Mouse (Mus musculus): Measurements from ENCODE around the gene Klk1. TPM values are rescaled to one million over a fixed set of nuclear protein-coding genes. Genes with fewer than 3 reads are reported as not detected.

Klk1 gene
- total and polyA plus RNA-seq, 2 experiments: 1.9 to 11.1 TPM

- Histone ChIP-seq H3K27ac (replicated peaks; ENCODE audit: insufficient read depth, low read depth, low read length) (no peak overlapping the region), H3K4me3 (ENCODE audit: insufficient read depth, low read depth, low read length) (no peak overlapping the region), H3K4me1 (ENCODE audit: control insufficient read depth, insufficient read depth, low read length) (no peaks in the 10 kb centered on the region), H3K79me2 (ENCODE audit: control insufficient read depth, insufficient read depth, low read length) (no peaks in the 10 kb centered on the region), H3K27me3 (ENCODE audit: control insufficient read depth, insufficient read depth, low read length) (no peaks in the 10 kb centered on the region), H3K36me3 (ENCODE audit: control insufficient read depth, insufficient read depth, low read length) (no peaks in the 10 kb centered on the region), H3K9ac (ENCODE audit: low read depth, low read length) (no peak overlapping the region)
- 62% methylated on average over 6 of the region's 6 CpGs for WGBS
- DNase-seq (ENCODE audit: extremely low read depth, low read depth, low spot score): no peak
- TF ChIP-seq POLR2A (IDR thresholded peaks at IDR 0.05; ENCODE audit: extremely low read depth, insufficient read depth, low read length) (no peak), CTCF (IDR thresholded peaks at IDR 0.05; ENCODE audit: low read depth, low read length) (no peak)
These were observed 35.2 kb downstream of the Klk1 start for GRCm38 (mm10) chr7:44260410-44260809.

- H3K27me3 ChIP-seq (ENCODE audit: control insufficient read depth, insufficient read depth, low read length): no peaks in the 10 kb centered on the region
- no peak within 1 kb of the TSS for H3K27ac ChIP-seq (replicated peaks; ENCODE audit: insufficient read depth, low read depth, low read length)
- DNase-seq (ENCODE audit: extremely low read depth, low read depth, low spot score): no peak
- H3K4me3 ChIP-seq (ENCODE audit: insufficient read depth, low read depth, low read length): no peak within 1 kb of the TSS
- no peaks in the 10 kb centered on the region for H3K4me1 ChIP-seq (ENCODE audit: control insufficient read depth, insufficient read depth, low read length)
- H3K36me3 ChIP-seq (ENCODE audit: control insufficient read depth, insufficient read depth, low read length): no peaks in the 10 kb centered on the region
- no peaks in the 10 kb centered on the region for H3K79me2 ChIP-seq (ENCODE audit: control insufficient read depth, insufficient read depth, low read length)
- no peak within 1 kb of the TSS for H3K9ac ChIP-seq (ENCODE audit: low read depth, low read length)
- no peak for TF ChIP-seq CTCF (IDR thresholded peaks at IDR 0.05; ENCODE audit: low read depth, low read length)
- no peak for TF ChIP-seq POLR2A (IDR thresholded peaks at IDR 0.05; ENCODE audit: extremely low read depth, insufficient read depth, low read length)
- 77% methylated on average over 5 of the region's 5 CpGs for WGBS
These were observed 36.0 kb downstream of the Klk1 start, which contains the start of gene Gm15517 for GRCm38 (mm10) chr7:44261147-44261546. Gm15517 (plus strand) TSS chr7:44261447.

- WGBS: 8% methylated on average over 34 of the region's 34 CpGs
These were observed 37.9 kb downstream of the Klk1 start for GRCm38 (mm10) chr7:44262791-44263643.

GRCm38 (mm10) chr7:44268117-44268516 is 43.0 kb downstream of the Klk1 start:
- no peaks in the 10 kb centered on the region for H3K36me3 ChIP-seq (ENCODE audit: control insufficient read depth, insufficient read depth, low read length)
- H3K9ac ChIP-seq (ENCODE audit: low read depth, low read length): no peak overlapping the region
- no peaks in the 10 kb centered on the region for H3K4me1 ChIP-seq (ENCODE audit: control insufficient read depth, insufficient read depth, low read length)
- no peaks in the 10 kb centered on the region for H3K27me3 ChIP-seq (ENCODE audit: control insufficient read depth, insufficient read depth, low read length)
- no peak overlapping the region for H3K27ac ChIP-seq (replicated peaks; ENCODE audit: insufficient read depth, low read depth, low read length)
- 82% methylated on average over 11 of the region's 11 CpGs for whole genome bisulfite sequencing
- no peak for DNase-seq (ENCODE audit: extremely low read depth, low read depth, low spot score)
- no peak overlapping the region for H3K4me3 ChIP-seq (ENCODE audit: insufficient read depth, low read depth, low read length)
- no peaks in the 10 kb centered on the region for H3K79me2 ChIP-seq (ENCODE audit: control insufficient read depth, insufficient read depth, low read length)
- TF ChIP-seq CTCF (IDR thresholded peaks at IDR 0.05; ENCODE audit: low read depth, low read length) (no peak), POLR2A (IDR thresholded peaks at IDR 0.05; ENCODE audit: extremely low read depth, insufficient read depth, low read length) (no peak)

More at GRCm38 (mm10) chr7:44262791-44263643, 37.9 kb downstream of the Klk1 start:
- Histone ChIP-seq H3K27ac (replicated peaks; ENCODE audit: insufficient read depth, low read depth, low read length) (no peak overlapping the region), H3K36me3 (ENCODE audit: control insufficient read depth, insufficient read depth, low read length) (no peaks in the 10 kb centered on the region), H3K27me3 (ENCODE audit: control insufficient read depth, insufficient read depth, low read length) (no peaks in the 10 kb centered on the region), H3K4me1 (ENCODE audit: control insufficient read depth, insufficient read depth, low read length) (no peaks in the 10 kb centered on the region), H3K4me3 (ENCODE audit: insufficient read depth, low read depth, low read length) (no peak overlapping the region), H3K9ac (ENCODE audit: low read depth, low read length) (no peak overlapping the region), H3K79me2 (ENCODE audit: control insufficient read depth, insufficient read depth, low read length) (no peaks in the 10 kb centered on the region)
- peak; percentile 77 for DNase-seq (ENCODE audit: extremely low read depth, low read depth, low spot score)
- TF ChIP-seq POLR2A (IDR thresholded peaks at IDR 0.05; ENCODE audit: extremely low read depth, insufficient read depth, low read length) (no peak), CTCF (IDR thresholded peaks at IDR 0.05; ENCODE audit: low read depth, low read length) (peak; percentile 91)

- TF ChIP-seq CTCF (IDR thresholded peaks at IDR 0.05; ENCODE audit: low read depth, low read length): no peak
- TF ChIP-seq POLR2A (IDR thresholded peaks at IDR 0.05; ENCODE audit: extremely low read depth, insufficient read depth, low read length): no peak
- DNase-seq (ENCODE audit: extremely low read depth, low read depth, low spot score): no peak
These were observed 44.2 kb downstream of the Klk1 start for GRCm38 (mm10) chr7:44269397-44269796.

GRCm38 (mm10) chr7:44271309-44271708 is 46.1 kb downstream of the Klk1 start:
- Histone ChIP-seq H3K4me3 (ENCODE audit: insufficient read depth, low read depth, low read length) (no peak overlapping the region), H3K4me1 (ENCODE audit: control insufficient read depth, insufficient read depth, low read length) (no peaks in the 10 kb centered on the region), H3K27me3 (ENCODE audit: control insufficient read depth, insufficient read depth, low read length) (no peaks in the 10 kb centered on the region), H3K79me2 (ENCODE audit: control insufficient read depth, insufficient read depth, low read length) (no peaks in the 10 kb centered on the region), H3K36me3 (ENCODE audit: control insufficient read depth, insufficient read depth, low read length) (no peaks in the 10 kb centered on the region), H3K27ac (replicated peaks; ENCODE audit: insufficient read depth, low read depth, low read length) (no peak overlapping the region), H3K9ac (ENCODE audit: low read depth, low read length) (no peak overlapping the region)
- WGBS: 72% methylated on average over 2 of the region's 2 CpGs
- TF ChIP-seq CTCF (IDR thresholded peaks at IDR 0.05; ENCODE audit: low read depth, low read length): no peak
- TF ChIP-seq POLR2A (IDR thresholded peaks at IDR 0.05; ENCODE audit: extremely low read depth, insufficient read depth, low read length): no peak
- DNase-seq (ENCODE audit: extremely low read depth, low read depth, low spot score): peak; percentile 22

More at GRCm38 (mm10) chr7:44269397-44269796, 44.2 kb downstream of the Klk1 start:
- no peaks in the 10 kb centered on the region for H3K36me3 ChIP-seq (ENCODE audit: control insufficient read depth, insufficient read depth, low read length)
- H3K27me3 ChIP-seq (ENCODE audit: control insufficient read depth, insufficient read depth, low read length): no peaks in the 10 kb centered on the region
- H3K79me2 ChIP-seq (ENCODE audit: control insufficient read depth, insufficient read depth, low read length): no peaks in the 10 kb centered on the region
- no peak overlapping the region for H3K4me3 ChIP-seq (ENCODE audit: insufficient read depth, low read depth, low read length)
- H3K27ac ChIP-seq (replicated peaks; ENCODE audit: insufficient read depth, low read depth, low read length): no peak overlapping the region
- H3K4me1 ChIP-seq (ENCODE audit: control insufficient read depth, insufficient read depth, low read length): no peaks in the 10 kb centered on the region
- 88% methylated on average over 2 of the region's 2 CpGs for WGBS
- no peak overlapping the region for H3K9ac ChIP-seq (ENCODE audit: low read depth, low read length)
